Mouse (Mus musculus) C2C12 (cell line): ENCODE results near the gene Rab23.
"Not testable (repeated sequence)": the region's sequence is repeated elsewhere in the genome, so short reads cannot be mapped to it uniquely, and the experiment has no call there.

Source experiments
- CEBPB ChIP-seq: IDR thresholded peaks from one replicate; pipeline ENCODE4 v1.6.1; 2011; ENCODE audit warnings: low read depth, mild to moderate bottlenecking, control low read depth, moderate library complexity
- CTCF ChIP-seq: IDR thresholded peaks from one replicate; pipeline ENCODE4 v1.5.1; 2011; ENCODE audit not compliant: control insufficient read depth, insufficient read depth, insufficient read length
- FOSL1 ChIP-seq: IDR thresholded peaks from one replicate; pipeline ENCODE4 v1.8.0; 2011; ENCODE audit warnings: mild to moderate bottlenecking, low read length; ENCODE audit not compliant: poor library complexity, insufficient read depth, severe bottlenecking
- MAX ChIP-seq: IDR thresholded peaks from one replicate; pipeline ENCODE4 v1.6.1; 2011; ENCODE audit warnings: mild to moderate bottlenecking, control low read depth
- MYOD1 ChIP-seq: IDR thresholded peaks from one replicate; pipeline ENCODE4 v1.6.1; 2011; ENCODE audit warnings: low read depth; ENCODE audit not compliant: control insufficient read depth, insufficient read length
- MYOG ChIP-seq: IDR thresholded peaks from one replicate; pipeline ENCODE4 v1.6.1; 2011; ENCODE audit not compliant: control insufficient read depth, insufficient read length; ENCODE audit errors: extremely low read depth
- USF1 ChIP-seq: IDR thresholded peaks from one replicate; pipeline ENCODE4 v1.6.1; 2011; ENCODE audit warnings: low read depth, mild to moderate bottlenecking, control low read depth, moderate library complexity

DNA sequence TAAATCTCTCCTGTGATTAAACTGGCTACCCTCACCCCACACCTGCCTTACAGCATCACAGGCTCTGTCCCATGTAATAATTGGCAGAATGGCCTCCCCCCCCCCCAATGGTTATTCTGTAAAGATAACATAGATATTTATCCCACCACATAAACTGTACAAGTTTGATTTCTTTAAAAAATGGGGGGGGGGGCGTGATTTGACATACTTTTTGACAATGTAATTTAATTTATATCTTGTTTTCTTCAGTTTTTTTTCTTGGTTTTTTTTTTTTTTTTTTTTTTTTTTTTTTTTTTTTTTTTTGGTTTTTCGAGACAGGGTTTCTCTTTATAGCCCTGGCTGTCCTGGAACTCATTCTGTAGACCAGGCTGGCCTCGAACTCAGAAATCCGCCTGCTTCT lies 30.0 kb downstream of the Rab23 start:
- TF ChIP-seq CTCF, MAX, USF1, MYOD1, FOSL1, CEBPB, MYOG: not testable (repeated sequence)
